8 mouse cellular contexts compared by ENCODE assay signal in genomic region chr5:124453339-124454081, GRCm38 (mm10). TPM values are rescaled to one million over a fixed set of nuclear protein-coding genes. Genes with fewer than 3 reads are reported as not detected.
DNase-seq lines count a peak whose midpoint lies in the region; ATAC-seq lines count a peak whose summit lies in the region.

No protein-coding gene starts in this region.

- no peak for ATAC-seq in hindbrain, embryonic 14.5 days (ENCODE audit: low FRiP score)

- peaks cover 99% of the 10 kb centered on the region for H3K36me3 ChIP-seq in hindbrain, embryonic 14.5 days (replicated peaks; ENCODE audit: control insufficient read depth, insufficient read depth)

- H3K4me2 ChIP-seq in hindbrain, embryonic 14.5 days (replicated peaks): no peak overlapping the region

- H3K9ac ChIP-seq in hindbrain, embryonic 14.5 days: no peak overlapping the region

- no peaks in the 10 kb centered on the region for H3K27me3 ChIP-seq in hindbrain, embryonic 14.5 days (ENCODE audit: control insufficient read depth, insufficient read depth, low read length)

- 79% methylated on average over 13 of the region's 13 CpGs for WGBS in hindbrain, embryonic 14.5 days

- no peak overlapping the region for H3K4me3 ChIP-seq in hindbrain, embryonic 14.5 days (replicated peaks; ENCODE audit: low read length)

- DNase-seq in heart, adult 11 months: peak; percentile 91
- DNase-seq in heart, adult 9 months (ENCODE audit: low spot score in 2 of 2): no peak
- peak; percentile 89 for DNase-seq in brain, adult 2 months (ENCODE audit: low read depth, low spot score)
- DNase-seq in hindbrain, embryonic 14.5 days (ENCODE audit: low spot score): no peak
- DNase-seq in left cerebral cortex, postnatal 10 days (ENCODE audit: extremely low spot score in 1 of 2, low spot score in 2 of 2): peak; percentile 48 to 62
- no peak for DNase-seq in spleen, postnatal 4 days (ENCODE audit: low spot score in 2 of 2)
- DNase-seq in thymus, postnatal 14 days: no peak
- DNase-seq in thymus, adult 18-20 months: no peak

- no peaks in the 10 kb centered on the region for H3K9me3 ChIP-seq in hindbrain, embryonic 14.5 days (ENCODE audit: control insufficient read depth, low read length)

- intact Hi-C loops in left cerebral cortex, postnatal 10 days (cut with DNase I): no loop called here

- peak overlapping the region; percentile 32; the same call in 1 of the 2 replicates for H3K27ac ChIP-seq in hindbrain, embryonic 14.5 days

- H3K4me1 ChIP-seq in hindbrain, embryonic 14.5 days (replicated peaks; ENCODE audit: control insufficient read depth, insufficient read depth, low read length): no peaks in the 10 kb centered on the region; the same call in 1 of the 2 replicates

RNA-seq across cellular contexts. Expression of gene Kmt5a, which starts 13.8 kb away (rescaled TPM):
- polyA plus RNA-seq in hindbrain, embryonic 14.5 days (2014; fragmentation: Nextera tagmentation; extraction: Ambion mirVana): 23.1 and 23.2 TPM in 2 replicates
- total RNA-seq in left cerebral cortex, postnatal 10 days (2021): 10 to 100 TPM; 36.2 to 42.3 TPM

RNA-seq across cellular contexts. Expression of gene Rilpl2, which starts 24.7 kb away (rescaled TPM):
- polyA plus RNA-seq in hindbrain, embryonic 14.5 days (2014; fragmentation: Nextera tagmentation; extraction: Ambion mirVana): 28.5 and 29.7 TPM in 2 replicates
- 10 to 100 TPM; 21.4 to 23.2 TPM for total RNA-seq in left cerebral cortex, postnatal 10 days (2021)

RNA-seq across cellular contexts. Expression of gene Sbno1, which starts 27.7 kb away (rescaled TPM):
- polyA plus RNA-seq in hindbrain, embryonic 14.5 days (2014; fragmentation: Nextera tagmentation; extraction: Ambion mirVana): 87.6 and 89.3 TPM in 2 replicates
- total RNA-seq in left cerebral cortex, postnatal 10 days (2021): 100 to 1,000 TPM; 128 to 143 TPM

RNA-seq across cellular contexts. Expression of gene Snrnp35, which starts 29.4 kb away (rescaled TPM):
- 8.5 and 9.0 TPM in 2 replicates for polyA plus RNA-seq in hindbrain, embryonic 14.5 days (2014; fragmentation: Nextera tagmentation; extraction: Ambion mirVana)
- total RNA-seq in left cerebral cortex, postnatal 10 days (2021): 10 to 100 TPM; 21.1 TPM

Comparison
In these comparisons a context has a peak if more than half of its experiments do, and no peak if none do; other contexts are left out.
1. DNase-seq: peak in heart, adult 11 months (single experiment), brain, adult 2 months (single experiment) and left cerebral cortex, postnatal 10 days (2 of 2); none in heart, adult 9 months (0 of 2), hindbrain, embryonic 14.5 days (single experiment), spleen, postnatal 4 days (0 of 2), thymus, postnatal 14 days (single experiment) and thymus, adult 18-20 months (0 of 2).